Mouse (Mus musculus) hindlimb bud, embryonic 11.5 days (tissue): ENCODE measurements around the gene Greb1.
"Not testable (repeated sequence)": the region's sequence is repeated elsewhere in the genome, so short reads cannot be mapped to it uniquely, and the experiment has no call there.

ENCODE experiments used
- DNase-seq: peaks from one replicate; pipeline ENCODE4 v3.0.0-alpha.2; 2012; ENCODE audit warnings: low read depth, low spot score; ENCODE audit errors: extremely low spot score

Gene Greb1

DNA sequence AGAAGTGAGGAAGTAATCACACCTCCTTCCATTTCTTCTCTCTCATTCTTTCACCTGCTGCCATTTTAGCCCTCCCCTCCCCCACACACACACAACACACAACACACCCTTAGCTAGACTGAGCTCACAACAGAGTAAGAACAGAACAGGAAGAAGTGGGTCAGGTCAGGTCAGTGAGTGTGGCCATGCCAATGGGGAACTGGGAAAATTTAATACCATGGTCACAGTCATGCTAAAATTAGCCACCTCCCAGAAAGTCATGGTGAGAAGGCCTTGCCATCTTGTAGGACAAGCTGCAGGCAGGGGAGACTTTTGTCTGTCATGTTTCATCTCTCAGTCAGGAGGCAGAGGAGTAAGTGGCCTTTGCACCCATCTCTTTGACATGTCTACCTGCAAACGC lies 102.0 kb downstream of the Greb1 start:
- no peak for DNase-seq

DNA sequence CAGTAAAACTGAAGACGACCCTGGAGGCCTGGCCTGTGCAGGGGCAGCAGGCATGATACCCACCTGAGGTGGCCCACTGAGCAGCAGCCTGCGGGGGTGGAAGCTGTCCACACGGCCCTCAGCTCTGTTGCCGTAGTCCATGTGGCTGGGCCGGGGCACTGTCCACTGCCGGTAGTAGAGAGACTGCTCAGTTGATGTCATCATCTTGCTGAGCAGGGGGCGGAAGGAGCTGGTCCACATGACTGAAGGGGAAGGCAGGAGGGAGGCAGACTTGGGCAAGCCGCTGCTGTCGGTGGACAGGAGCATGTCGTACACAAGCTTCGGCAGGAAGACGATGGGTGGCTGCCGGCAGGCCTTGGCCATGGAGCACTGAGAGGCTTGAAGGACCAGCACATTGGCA lies 104.5 kb downstream of the Greb1 start:
- DNase-seq = no peak

DNA sequence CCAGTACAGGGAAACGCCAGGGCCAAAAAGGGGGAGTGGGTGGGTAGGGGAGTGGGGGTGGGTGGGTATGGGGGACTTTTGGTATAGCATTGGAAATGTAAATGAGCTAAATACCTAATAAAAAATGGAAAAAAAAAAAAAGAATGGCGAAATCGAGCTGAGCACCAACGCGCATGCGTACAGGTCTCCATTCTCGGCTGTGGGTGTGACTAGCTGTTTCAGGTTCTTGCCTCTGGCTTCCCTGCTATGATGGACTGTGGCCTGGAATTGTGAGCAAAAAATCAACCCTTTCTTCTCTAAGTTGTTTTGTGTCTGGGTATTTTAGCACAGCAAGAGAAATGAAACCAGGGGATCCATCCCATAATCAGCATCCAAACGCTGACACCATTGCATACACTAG lies 105.4 kb downstream of the Greb1 start:
- DNase-seq = not testable (repeated sequence)

DNA sequence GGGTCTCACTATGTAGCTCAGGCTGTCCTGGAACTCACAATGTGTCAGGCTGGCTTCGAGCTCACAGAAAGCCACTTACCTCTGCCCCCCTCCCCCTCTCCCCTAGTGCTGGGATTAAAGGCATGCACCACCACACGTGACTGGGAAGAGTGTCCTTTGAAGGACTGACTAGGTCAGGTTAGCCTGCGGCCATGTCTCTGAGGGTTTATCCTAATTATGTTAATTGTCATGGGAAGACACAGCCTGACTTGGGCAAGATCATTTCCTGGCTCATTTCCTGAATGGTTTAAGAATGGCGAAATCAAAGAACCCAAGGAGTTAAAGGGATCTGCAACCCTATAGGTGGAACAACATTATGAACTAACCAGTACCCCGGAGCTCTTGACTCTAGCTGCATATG lies 105.9 kb downstream of the Greb1 start:
- DNase-seq = no peak

DNA sequence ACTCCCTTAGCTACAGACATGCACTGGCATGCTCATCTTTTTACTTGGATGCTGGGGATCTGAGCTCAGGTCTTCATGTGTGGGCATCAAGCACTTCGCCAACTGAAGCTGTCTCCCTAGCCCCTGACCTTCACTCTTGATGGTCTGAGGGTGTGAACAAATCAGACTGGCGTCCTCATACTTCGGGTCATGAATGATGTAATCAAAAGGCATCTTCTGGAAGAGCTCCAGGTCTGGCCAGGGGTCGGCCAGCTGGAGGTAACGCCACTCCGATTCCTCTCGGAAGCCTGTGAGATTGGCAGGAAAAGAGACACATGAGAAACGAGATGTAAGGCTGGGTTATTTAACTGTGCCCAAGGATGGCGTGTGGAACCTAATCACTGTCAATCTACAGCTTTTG lies 110.1 kb downstream of the Greb1 start:
- DNase-seq = no peak

DNA sequence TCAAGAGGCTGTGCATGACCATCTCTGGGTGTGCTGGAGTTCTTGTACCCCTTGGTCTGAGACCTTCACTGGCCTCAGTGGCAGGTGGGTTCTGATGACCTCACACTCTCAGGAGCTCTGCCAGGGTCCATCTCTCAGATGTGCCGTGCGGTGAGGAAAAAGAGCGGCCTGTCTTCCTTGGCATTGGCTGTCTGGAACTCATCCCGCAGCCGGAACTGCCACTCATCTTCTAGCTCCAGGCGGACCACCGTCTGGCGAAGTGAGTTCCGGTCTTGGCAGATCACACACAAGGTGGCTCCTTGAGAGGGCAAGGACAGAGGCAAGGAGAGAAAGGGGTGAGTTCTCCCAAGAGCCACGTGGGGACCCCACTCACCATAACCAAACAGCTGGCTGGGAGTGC lies 128.4 kb downstream of the Greb1 start:
- no peak for DNase-seq

DNA sequence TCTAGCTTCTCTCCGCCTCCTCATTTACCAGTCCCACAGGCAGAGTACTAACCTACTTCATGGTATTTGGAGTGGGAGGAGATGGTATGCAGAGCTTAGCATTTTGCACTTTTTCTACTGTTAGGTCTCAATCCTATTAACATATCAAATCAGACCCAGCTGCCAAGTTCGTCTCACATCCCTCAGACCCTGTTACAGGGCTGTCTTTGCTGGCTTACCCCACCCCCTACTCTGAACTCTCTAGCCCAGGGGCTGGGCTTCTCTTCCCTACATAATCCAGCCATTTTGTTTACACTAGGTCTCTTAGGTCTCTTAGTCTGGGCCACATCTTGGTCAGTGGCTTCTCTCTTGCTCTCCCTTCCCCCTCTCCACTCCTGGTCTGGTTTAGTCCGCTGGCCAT lies 131.5 kb downstream of the Greb1 start:
- DNase-seq = no peak

DNA sequence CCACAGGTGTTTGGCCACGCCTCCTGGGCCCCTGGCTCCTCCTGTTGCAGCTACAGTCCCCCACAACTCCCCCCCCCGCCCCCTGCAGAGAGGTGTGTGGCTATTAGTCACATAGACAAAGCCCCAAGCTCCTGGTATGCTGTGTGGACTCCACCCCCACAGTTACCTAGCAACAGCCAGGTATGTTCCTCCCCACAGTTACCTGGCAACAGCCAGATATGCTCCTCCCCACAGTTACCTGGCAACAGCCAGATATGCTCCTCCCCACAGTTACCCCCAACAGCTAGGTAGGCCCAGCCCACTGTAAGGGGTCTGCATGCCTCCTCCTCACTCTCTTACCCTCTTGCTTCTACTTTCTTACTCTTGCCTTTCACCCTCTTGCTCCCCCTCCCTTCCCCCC lies 135.7 kb downstream of the Greb1 start:
- DNase-seq = no peak

DNA sequence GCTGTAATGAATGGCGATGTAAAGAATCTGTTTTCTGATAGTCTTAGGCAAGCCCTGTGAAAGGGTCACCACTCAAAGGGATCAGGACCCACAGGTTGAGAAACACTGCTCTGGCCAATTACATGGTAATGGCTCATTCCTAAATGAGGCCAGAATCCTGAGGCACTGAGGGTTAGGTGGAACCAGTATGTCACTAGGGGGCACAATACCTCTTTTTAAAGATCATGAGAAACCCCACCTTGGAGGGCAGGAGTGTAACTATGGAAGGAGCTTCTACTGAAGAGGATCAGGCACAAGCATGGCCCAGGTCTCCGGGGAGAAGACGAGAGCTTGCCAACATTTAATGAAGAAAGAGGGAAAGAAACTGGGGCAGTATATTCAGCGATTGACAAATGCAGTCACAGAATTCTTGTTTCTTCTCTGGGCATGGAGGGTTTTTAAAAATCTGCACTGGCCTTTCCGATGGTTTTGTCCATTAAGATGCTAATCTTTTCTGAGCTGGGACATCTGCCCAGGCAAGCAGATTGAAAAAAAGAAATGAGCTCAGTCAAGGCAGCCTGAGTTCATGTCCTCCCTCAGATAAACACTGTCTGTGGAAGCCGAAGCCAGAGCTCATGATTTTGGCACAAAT lies 137.6 kb downstream of the Greb1 start:
- no peak for DNase-seq

DNA sequence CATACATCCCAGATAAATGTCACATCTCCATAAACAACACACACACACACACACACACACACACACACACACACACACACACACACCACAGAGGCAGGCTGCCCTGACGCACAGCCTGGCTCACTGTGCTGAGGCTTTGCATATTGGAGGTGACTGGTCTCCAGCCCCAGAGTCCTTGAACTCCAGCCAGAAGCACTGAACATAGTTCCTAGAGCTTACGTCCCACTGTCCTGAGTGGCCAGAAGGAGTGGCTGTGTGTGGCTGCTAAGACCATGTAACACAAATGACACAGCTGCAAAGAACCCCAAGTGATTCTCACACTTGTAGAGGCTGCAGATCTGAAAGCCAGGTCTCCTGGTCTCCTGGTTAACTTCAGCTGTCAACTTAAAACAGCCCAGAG lies 138.8 kb downstream of the Greb1 start:
- no peak for DNase-seq

DNA sequence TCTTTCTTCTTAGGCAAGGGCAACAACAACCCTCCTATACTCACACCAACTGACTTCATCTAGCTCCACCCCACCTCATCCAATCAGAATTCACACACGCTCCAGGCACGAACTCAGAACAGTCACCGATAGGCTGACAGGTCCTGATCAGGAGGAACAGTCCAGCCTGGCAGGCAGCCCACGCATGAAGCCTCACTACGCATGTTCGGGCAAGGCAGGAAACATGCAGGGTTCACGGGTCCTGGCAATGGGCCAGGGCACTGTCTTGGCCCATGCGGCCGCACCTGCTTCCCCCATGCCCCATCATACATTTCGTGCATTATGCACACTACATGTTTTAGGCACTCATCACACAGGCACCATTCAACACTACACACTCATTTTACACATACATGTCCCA lies 139.2 kb downstream of the Greb1 start:
- DNase-seq = no peak

DNA sequence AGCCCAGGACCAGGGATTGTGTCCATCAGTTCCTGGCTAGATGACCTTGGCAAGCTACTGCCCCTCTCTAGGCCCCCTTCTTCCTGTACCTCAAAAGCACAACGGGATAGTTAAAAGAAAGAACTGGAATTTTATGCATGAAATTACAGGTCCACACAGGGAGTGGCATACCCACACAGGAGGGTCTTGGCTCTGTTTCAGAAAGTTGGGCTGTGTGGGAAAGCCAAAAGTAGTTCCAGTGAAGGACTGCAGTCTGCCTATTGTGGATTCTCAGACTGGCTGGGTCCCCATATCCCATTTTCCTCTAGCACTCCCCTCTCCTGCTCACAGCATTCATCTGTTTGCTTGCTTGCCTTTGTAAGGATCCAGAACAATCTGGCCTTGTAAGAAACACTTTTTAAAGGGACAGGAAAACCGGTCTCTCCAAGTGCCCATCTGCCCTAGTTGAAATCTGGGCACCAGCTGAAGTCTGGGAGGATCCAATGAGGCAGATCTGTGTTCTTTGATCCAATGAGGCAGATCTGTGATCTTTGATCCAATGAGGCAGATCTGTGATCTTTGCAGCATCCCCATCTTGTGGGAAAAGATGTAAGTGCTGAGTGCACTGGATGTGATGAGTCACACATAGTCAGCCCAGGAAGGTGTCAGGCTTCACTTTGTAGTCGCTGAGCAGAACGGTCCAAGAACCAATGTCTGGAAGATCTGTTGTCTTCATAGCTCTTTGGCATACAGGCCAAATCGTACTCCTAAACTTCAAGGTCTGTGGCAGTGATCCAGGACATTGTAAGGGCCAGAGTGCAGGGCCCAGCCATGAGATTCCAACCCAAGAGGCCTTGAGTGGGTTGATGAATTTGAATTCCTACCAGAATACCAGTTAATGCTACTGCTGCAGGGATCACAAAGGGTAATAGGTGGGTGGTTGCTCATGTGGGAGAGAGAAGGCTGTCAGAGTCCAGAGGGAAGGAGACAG lies 143.5 kb downstream of the Greb1 start:
- no peak for DNase-seq

DNA sequence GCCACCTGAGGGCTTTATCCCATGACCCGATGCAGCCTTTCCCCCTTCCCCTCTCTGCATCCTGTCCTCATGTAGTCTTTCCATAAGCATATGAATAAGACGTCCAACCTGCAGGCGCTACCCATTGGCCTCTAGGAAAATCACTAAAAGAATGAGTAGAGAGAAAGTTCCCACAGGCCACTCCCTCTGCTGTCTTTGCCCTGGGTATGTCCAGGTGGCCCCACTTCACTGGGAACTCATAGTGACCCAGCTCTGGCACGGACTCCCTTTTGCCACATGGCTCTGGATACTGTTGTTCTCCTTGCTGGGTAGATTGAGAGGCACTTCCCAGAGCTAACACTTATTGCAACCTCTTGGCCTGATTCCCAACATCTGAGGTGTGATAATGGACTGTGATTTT lies 145.1 kb downstream of the Greb1 start:
- no peak for DNase-seq

DNA sequence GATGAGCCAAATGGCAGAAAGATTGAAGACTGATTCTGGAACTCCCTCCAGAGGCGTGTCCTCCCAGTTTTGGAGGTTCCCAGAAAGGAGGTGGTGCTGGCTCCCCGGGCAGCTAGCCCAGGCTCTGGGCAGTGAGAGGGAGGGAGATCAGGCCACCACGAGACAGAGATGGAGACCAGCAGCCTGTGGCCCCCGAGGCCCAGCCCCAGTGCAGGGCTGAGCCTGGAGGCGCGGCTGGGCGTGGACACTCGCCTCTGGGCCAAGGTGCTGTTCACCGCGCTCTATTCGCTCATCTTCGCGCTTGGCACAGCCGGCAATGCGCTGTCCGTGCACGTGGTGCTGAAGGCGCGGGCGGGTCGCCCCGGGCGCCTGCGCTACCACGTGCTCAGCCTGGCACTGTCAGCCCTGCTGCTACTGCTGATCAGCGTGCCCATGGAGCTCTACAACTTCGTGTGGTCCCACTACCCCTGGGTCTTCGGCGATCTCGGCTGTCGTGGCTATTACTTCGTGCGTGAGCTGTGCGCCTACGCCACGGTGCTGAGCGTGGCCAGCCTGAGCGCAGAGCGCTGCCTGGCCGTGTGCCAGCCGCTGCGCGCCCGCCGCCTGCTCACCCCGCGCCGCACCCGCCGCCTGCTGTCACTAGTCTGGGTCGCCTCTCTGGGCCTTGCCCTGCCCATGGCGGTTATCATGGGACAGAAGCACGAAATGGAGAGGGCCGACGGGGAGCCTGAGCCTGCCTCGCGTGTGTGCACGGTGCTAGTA lies 147.2 kb downstream of the Greb1 start, which contains the start of gene Ntsr2:
Gene Ntsr2 (plus strand): TSS at position 51 of the 762 bp plus-strand sequence.
- peak; percentile 26 for DNase-seq

DNA sequence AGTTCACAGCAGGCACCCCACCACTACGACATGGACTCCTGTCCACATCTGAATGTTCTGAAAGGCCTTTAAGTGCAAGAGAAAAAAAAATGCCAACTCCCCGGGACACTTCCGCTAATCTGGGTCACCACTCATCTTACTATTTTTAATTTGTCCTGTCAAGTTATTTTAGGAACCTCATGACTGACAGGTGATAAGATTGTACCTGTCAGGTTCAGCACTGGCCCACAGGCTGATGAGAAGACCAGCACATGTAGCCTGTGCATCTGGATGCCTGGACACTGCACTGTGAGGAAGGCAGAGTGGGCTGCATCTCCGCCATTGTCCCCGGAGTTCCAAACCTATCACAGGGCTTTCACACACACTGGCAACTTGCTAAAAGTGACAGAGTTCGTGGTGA lies 150.9 kb downstream of the Greb1 start:
- DNase-seq = no peak

DNA sequence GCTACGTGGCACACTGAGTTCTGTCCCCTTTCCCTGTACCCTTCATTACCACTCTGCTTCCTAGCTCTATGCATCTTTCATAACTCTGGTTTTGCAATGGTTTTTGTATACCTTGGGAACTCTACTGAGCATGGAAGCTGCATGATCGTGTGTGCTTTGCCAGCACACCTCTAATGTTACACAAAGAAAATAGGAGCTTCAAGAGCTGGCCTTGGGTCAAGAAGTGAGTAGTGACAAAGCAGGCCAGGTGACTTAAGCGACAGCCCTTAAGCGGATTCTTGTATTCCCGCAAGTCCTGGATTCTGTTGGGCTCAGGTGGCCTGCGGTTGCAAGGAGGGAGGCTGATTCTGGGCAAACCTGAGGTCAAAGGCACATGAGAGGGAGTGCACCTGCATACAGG lies 152.4 kb downstream of the Greb1 start:
- no peak for DNase-seq

DNA sequence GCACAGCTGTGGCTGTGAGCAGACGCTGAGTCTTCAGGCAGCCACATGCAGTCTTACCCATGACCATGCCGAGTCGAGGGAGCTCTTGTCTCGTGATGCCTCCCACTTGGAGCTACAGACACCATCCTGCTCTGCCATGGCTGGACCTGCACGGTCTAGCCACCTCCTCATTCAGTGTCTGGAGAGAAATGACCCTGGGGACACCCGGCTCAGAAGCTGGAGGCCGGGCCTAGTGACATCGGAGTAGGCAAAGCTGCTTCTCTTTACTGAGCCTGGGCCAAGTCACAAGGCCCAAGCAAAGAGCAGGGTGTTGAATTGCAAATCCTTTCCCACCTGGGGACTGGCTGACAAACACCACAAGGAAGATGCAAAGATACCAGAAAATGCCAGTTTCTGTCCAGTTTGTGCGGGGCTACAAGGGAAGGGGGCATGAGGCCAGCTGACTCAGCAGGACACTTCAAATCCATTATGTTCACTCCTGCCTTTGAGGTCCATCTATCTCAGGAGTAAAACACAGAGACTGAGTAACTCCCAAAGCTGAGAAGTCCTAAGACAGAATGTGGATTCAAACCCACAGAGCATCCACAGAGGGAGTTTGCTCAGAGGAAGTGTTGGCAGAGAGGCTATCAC lies 153.8 kb downstream of the Greb1 start:
- DNase-seq = no peak

DNA sequence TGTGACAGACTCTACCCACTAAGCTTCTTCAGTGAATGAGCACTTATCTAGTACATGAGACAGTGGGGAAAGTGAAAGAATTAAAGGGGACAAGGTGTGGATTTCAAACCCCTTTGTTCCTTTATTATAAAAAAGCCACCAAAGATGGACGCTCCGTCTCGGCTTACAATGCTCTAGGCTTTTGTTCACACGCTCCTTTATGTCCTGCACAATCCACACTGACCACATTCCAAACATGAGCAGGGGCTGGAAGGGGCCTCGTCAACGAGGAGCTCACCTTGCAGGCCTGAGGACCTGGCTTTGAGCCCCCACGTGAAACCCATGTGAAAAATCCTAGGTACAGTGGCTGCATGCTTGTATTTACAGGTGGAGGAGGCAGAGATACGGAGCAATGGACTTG lies 156.0 kb downstream of the Greb1 start:
- DNase-seq = no peak

DNA sequence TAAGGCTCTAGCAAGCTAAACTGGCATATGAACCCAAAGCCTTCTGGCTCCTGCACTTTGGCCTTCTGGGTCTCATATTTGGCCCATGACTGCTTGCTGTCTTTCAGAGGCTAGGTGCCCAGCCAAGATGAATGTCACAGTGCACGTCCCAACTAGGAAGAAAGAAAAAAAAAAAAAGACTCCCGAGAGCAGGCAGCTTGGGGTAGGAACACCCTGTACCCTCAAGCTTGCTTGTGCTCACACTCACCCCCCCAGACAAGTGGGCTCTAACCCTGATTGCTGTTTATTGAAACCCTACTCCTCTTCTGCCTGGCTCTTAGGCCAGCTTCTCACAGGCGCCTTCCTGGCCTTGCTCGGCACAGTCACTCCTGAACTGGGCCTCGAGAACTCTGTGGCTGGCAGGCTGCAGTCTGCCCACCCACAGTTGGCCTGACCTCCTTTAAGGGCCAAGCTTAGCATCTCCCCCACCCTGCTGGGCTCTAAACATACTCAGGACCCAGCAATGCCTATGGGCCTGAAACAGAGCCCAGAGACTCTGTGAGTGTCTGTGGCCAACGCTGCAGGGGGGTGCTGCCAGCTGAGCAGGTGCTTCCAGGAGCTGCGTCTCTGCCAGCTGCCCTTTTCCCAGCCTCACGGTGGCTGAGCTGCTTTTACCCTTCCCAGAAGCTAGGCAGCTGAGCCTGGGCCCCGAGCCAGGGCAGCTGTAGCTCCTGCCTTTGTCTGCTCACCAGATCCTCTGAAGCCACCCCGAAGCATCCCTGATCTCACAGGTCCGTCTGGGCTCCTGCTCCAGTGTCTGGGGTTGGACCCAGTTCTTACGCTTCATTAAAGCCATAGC lies 157.0 kb downstream of the Greb1 start:
- DNase-seq = no peak

DNA sequence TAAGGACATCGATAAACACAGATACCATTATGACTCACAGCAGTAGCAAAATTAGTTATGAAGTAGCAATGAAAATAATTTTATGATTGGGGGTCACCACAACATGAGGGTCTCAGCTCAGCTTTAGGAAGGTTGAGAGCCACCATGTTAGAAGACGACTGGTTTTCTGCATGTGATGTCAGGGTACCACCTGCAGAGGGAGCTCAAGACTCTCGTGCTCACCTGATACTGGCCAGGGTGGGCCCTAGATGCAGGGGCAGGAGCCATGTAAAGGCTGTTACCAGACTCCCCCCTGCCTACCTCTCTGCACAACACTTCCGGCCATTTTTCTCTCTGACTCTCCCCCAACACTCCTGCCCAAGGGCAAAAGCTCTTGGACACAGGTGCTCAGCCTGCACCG lies 158.7 kb downstream of the Greb1 start:
- DNase-seq = no peak
